Mouse (Mus musculus) thymus, adult 2 months (tissue): ENCODE measurements at regions not wholly inside any gene's neighbourhood (a gene's known extent, or its start where the extent isn't known, plus 50 kb on each side); places are given as distances from the start of the nearest gene placed in this dataset.

ENCODE experiments used
- CTCF ChIP-seq: fragments of 200-500 bp; IDR thresholded peaks from 2 replicates; pipeline ENCODE4 v1.5.1; 2012; ENCODE audit warnings: mild to moderate bottlenecking, control low read depth, low read length, moderate library complexity, borderline replicate concordance; ENCODE audit not compliant: control insufficient read depth, poor library complexity, insufficient read depth; ENCODE audit errors: extremely low read depth
- POLR2A ChIP-seq: fragments of 200-500 bp; IDR thresholded peaks from 2 replicates; pipeline ENCODE4 v1.6.1; 2012; ENCODE audit warnings: mild to moderate bottlenecking, low read length, control low read depth, moderate library complexity; ENCODE audit not compliant: control insufficient read depth, poor library complexity, insufficient read depth; ENCODE audit errors: extremely low read depth

- no peak for TF ChIP-seq POLR2A
- no peak for TF ChIP-seq CTCF
These were observed 66.6 kb upstream of the Pkdcc start for GRCm38 (mm10) chr17:83148371-83148929.
